Comparison of ENCODE assay signal across 9 mouse cellular contexts in the genomic region with DNA sequence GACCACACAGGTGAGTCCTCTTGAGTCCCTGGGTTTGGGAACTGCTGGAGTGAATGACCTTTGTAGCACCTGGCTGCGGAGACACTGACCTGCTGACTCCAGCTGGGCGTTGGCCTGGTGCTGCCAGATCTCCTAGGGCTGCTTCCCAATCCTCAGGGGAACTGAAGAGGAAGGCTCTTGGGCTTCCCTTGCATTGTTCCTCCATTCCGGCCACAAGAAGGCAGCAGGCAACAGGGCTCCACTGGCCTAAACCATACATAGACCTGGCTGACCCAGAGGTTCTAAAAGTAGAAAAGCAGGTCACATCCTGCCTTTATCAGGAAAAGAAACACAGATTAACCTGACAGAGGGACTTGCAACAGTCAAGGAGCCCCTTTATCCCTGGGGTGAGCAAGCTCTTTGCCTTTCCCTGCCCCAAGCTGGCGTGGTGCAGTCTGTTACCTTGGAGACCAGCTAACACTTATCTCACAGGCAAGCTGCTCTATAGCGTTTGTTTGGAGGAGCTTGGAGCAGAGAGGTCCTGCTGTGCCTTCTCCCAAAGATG. TPM values are rescaled to one million over a fixed set of nuclear protein-coding genes. Genes with fewer than 3 reads are reported as not detected.
DNase-seq lines count a peak whose midpoint lies in the region; ATAC-seq lines count a peak whose summit lies in the region.
"Had no signal": no experiment of that assay in that cellular context is flagged by ENCODE, and none has a peak within 500 bp of the region (broad histone marks: within the 10 kb centered on the region; RNA-seq: fewer than 3 reads in every experiment).

No protein-coding gene starts in this region.

- no peaks in the 10 kb centered on the region for H3K9me3 ChIP-seq in kidney, embryonic 14.5 days (ENCODE audit: control insufficient read depth, low read length)

- peak; percentile 22 to 43 for DNase-seq in kidney, adult 8-10 months
- DNase-seq in embryo, embryonic 10.5 days (ENCODE audit: low spot score): peak; percentile 14
- DNase-seq in heart, postnatal 14 days: peak; percentile 32 to 53
- DNase-seq in left cerebral cortex, postnatal 14 days (ENCODE audit: low spot score in 2 of 2): peak; percentile 57 to 75
- peak; percentile 71 for DNase-seq in telencephalon, adult 2 months (ENCODE audit: low read depth, low spot score)
- DNase-seq in urinary bladder, adult 18-20 months (ENCODE audit: low spot score in 2 of 2): no peak

- no peaks in the 10 kb centered on the region for H3K4me1 ChIP-seq in kidney, embryonic 14.5 days (ENCODE audit: control insufficient read depth, insufficient read depth, low read length)

- no peak overlapping the region for H3K4me2 ChIP-seq in kidney, embryonic 14.5 days (replicated peaks; ENCODE audit: low read depth, low read length)

- no peaks in the 10 kb centered on the region for H3K36me3 ChIP-seq in kidney, embryonic 14.5 days (ENCODE audit: control insufficient read depth, insufficient read depth, low read length)

- no peaks in the 10 kb centered on the region for H3K27me3 ChIP-seq in kidney, embryonic 14.5 days (ENCODE audit: control insufficient read depth, insufficient read depth, low read length)

- H3K27ac ChIP-seq in kidney, embryonic 14.5 days (ENCODE audit: low read depth, low read length): no peak overlapping the region

- no peak overlapping the region for H3K9ac ChIP-seq in kidney, embryonic 14.5 days (ENCODE audit: low read depth, low read length)

- intact Hi-C loops in heart, postnatal 14 days (cut with DNase I): no loop called here
- intact Hi-C loops in left cerebral cortex, postnatal 14 days (cut with DNase I): no loop called here

- 16% methylated on average over 5 of the region's 5 CpGs for WGBS in kidney, embryonic 14.5 days

- no peak overlapping the region for H3K4me3 ChIP-seq in kidney, embryonic 14.5 days (ENCODE audit: low read length)
- H3K4me3 ChIP-seq: myocyte had no signal

- ATAC-seq in kidney, embryonic 14.5 days (ENCODE audit: low FRiP score, low TSS enrichment): no peak
- no peak for ATAC-seq in erythroid progenitor cell, adult 5-6 weeks (replicated peaks; ENCODE audit: low FRiP score, poor library complexity, severe bottlenecking)

RNA-seq across cellular contexts. Expression of a gene that starts 0.5 kb away (rescaled TPM):
- 0.06 and 0.28 TPM in 2 replicates for polyA plus RNA-seq in kidney, embryonic 14.5 days (2014; fragmentation: Nextera tagmentation; extraction: Ambion mirVana)
- total RNA-seq in heart, postnatal 14 days (2021): 1 to 10 TPM; 5.1 to 7.3 TPM
- total RNA-seq in left cerebral cortex, postnatal 14 days (2021): 10 to 100 TPM; 14.1 to 20.5 TPM
- not detected in 2 replicates for total RNA-seq in erythroid progenitor cell, adult 5-6 weeks (2015; ENCODE audit: low replicate concordance)
- total RNA-seq in erythroid progenitor cell, adult 5-6 weeks (2017; ENCODE audit: low replicate concordance): 4.6 TPM in 1 of 2 replicates, not detected in the other

Comparison
In these comparisons a context has a peak if more than half of its experiments do, and no peak if none do; other contexts are left out.
1. DNase-seq: peak in kidney, adult 8-10 months (2 of 2), embryo, embryonic 10.5 days (single experiment), heart, postnatal 14 days (2 of 2), left cerebral cortex, postnatal 14 days (2 of 2) and telencephalon, adult 2 months (single experiment); none in urinary bladder, adult 18-20 months (0 of 2).